Mouse (Mus musculus) ES-E14 (cell line): ENCODE measurements at regions not wholly inside any gene's neighbourhood (a gene's known extent, or its start where the extent isn't known, plus 50 kb on each side); places are given as distances from the start of the nearest gene placed in this dataset.
A peak's percentile ranks its signal among the peaks of the same experiment; 100 is the strongest.

Experiments used
- DNase-seq: peaks from one replicate; pipeline ENCODE4 v3.0.0-alpha.2; 2013; ENCODE audit warnings: low read depth, low spot score
- H3K27ac ChIP-seq: 2 replicates; pipeline ENCODE4 v1.5.1; 2012; ENCODE audit warnings: low read depth, mild to moderate bottlenecking, low read length, moderate library complexity, mixed read lengths; ENCODE audit not compliant: poor library complexity, insufficient read depth, severe bottlenecking
- H3K36me3 ChIP-seq: 2 replicates; pipeline ENCODE4 v1.6.1; 2012; ENCODE audit warnings: mild to moderate bottlenecking, low read length, moderate library complexity, mixed read lengths; ENCODE audit not compliant: control insufficient read depth, poor library complexity, insufficient read depth, severe bottlenecking
- H3K4me1 ChIP-seq, 2 experiments: fragments of 150-350 bp in 1 of 2; sonication (generic) in 1 of 2; 2 replicates each; pipeline ENCODE4 v1.6.1; 2012; ENCODE audit warnings: low read length in 2 of 2, mild to moderate bottlenecking in 1 of 2, mixed read lengths in 1 of 2; ENCODE audit not compliant: control insufficient read depth in 2 of 2, insufficient read depth in 2 of 2, poor library complexity in 1 of 2
- H3K4me3 ChIP-seq, 2 experiments: fragments of 150-350 bp in 1 of 2; sonication (generic) in 1 of 2; 2 replicates each; pipeline ENCODE4 v1.5.1; 2012; ENCODE audit warnings: low read length in 2 of 2, low read depth in 1 of 2, mild to moderate bottlenecking in 1 of 2, mixed read lengths in 1 of 2; ENCODE audit not compliant: insufficient read depth in 1 of 2, poor library complexity in 1 of 2, severe bottlenecking in 1 of 2
- H3K9ac ChIP-seq: 2 replicates; pipeline ENCODE4 v1.6.1; 2012; ENCODE audit warnings: low read depth, mild to moderate bottlenecking, low read length, mixed read lengths; ENCODE audit not compliant: poor library complexity, insufficient read depth, severe bottlenecking
- H3K9me3 ChIP-seq: fragments of 150-350 bp; sonication (generic); 2 replicates; pipeline ENCODE4 v1.6.1; 2012; ENCODE audit warnings: low read depth, mild to moderate bottlenecking, low read length; ENCODE audit not compliant: control insufficient read depth, insufficient read depth
- CHD2 ChIP-seq: IDR thresholded peaks from 2 replicates; pipeline ENCODE4 v1.6.1; 2014; ENCODE audit warnings: mild to moderate bottlenecking, low read depth, low read length, inconsistent platforms
- HCFC1 ChIP-seq: IDR thresholded peaks from 2 replicates; pipeline ENCODE4 v1.6.1; 2012; ENCODE audit warnings: low read length, inconsistent platforms, borderline replicate concordance; ENCODE audit not compliant: insufficient read depth
- MAFK ChIP-seq: IDR thresholded peaks from 2 replicates; pipeline ENCODE4 v1.6.1; 2014; ENCODE audit warnings: mild to moderate bottlenecking, low read depth, low read length, inconsistent platforms; ENCODE audit not compliant: insufficient read depth
- ZC3H11A ChIP-seq: IDR thresholded peaks from 2 replicates; pipeline ENCODE4 v1.6.1; 2012; ENCODE audit warnings: low read depth, mild to moderate bottlenecking, inconsistent platforms, low read length, borderline replicate concordance
- ZNF384 ChIP-seq: IDR thresholded peaks from 2 replicates; pipeline ENCODE4 v1.6.1; 2012; ENCODE audit warnings: low read depth, low read length, inconsistent platforms
- in situ Hi-C, 2 experiments: fragments of 600-800 bp; cut with MboI; formaldehyde crosslinking; loops; one replicate each; pipeline ENCODE4 v1.15.1; 2025; ENCODE audit warnings: low sequenced_read_pairs in 2 of 2, inconsistent platforms in 1 of 2; ENCODE audit not compliant: unreplicated experiment in 2 of 2

GRCm38 (mm10) chr1:193539261-193539660 is 169.2 kb upstream of the Camk1g start:
- H3K27ac ChIP-seq, result no peak overlapping the region
- in situ Hi-C loops, result no loop called here

GRCm38 (mm10) chr1:193538425-193538824 is 168.3 kb upstream of the Camk1g start:
- no peak overlapping the region for H3K9ac ChIP-seq
- no peaks in the 10 kb centered on the region for H3K9me3 ChIP-seq
- in situ Hi-C loops, result no loop called here
- TF ChIP-seq HCFC1, result no peak
- TF ChIP-seq ZNF384, result no peak
- TF ChIP-seq ZC3H11A, result no peak
- TF ChIP-seq MAFK, result no peak
- TF ChIP-seq CHD2, result no peak
- 0 out of 2 replicates have a peak overlapping the region, but pooled peaks have one; percentile 48 for H3K27ac ChIP-seq
- H3K4me3 ChIP-seq, result no peak overlapping the region
- peaks cover 8 to 14% of the 10 kb centered on the region in 2 experiments for H3K4me1 ChIP-seq
- no peaks in the 10 kb centered on the region for H3K36me3 ChIP-seq
- peak; percentile 74 for DNase-seq

More at GRCm38 (mm10) chr1:193539261-193539660, 169.2 kb upstream of the Camk1g start:
- Histone ChIP-seq H3K4me3 (no peak overlapping the region), H3K9ac (no peak overlapping the region), H3K9me3 (no peaks in the 10 kb centered on the region), H3K4me1 (peaks cover 8 to 14% of the 10 kb centered on the region in 2 experiments), H3K36me3 (no peaks in the 10 kb centered on the region)
- no peak for DNase-seq
- TF ChIP-seq CHD2, result no peak
- TF ChIP-seq ZC3H11A, result no peak
- no peak for TF ChIP-seq HCFC1
- no peak for TF ChIP-seq ZNF384
- no peak for TF ChIP-seq MAFK

GRCm38 (mm10) chr1:193537616-193538015 is 167.5 kb upstream of the Camk1g start:
- Histone ChIP-seq H3K36me3 (no peaks in the 10 kb centered on the region), H3K4me1 (peaks cover 8 to 14% of the 10 kb centered on the region in 2 experiments), H3K27ac (no peak overlapping the region), H3K9me3 (no peaks in the 10 kb centered on the region), H3K4me3 (no peak overlapping the region), H3K9ac (no peak overlapping the region)
- DNase-seq, result no peak
- TF ChIP-seq CHD2 (no peak), ZNF384 (no peak), HCFC1 (no peak), MAFK (no peak), ZC3H11A (no peak)
- in situ Hi-C loops, result no loop called here

- H3K36me3 ChIP-seq, result no peaks in the 10 kb centered on the region
- DNase-seq, result no peak
- peaks cover 8 to 10% of the 10 kb centered on the region in 2 experiments for H3K4me1 ChIP-seq
- H3K9me3 ChIP-seq, result no peaks in the 10 kb centered on the region
- in situ Hi-C loops, result no loop called here
- no peak for TF ChIP-seq CHD2
- TF ChIP-seq ZNF384, result no peak
- no peak for TF ChIP-seq HCFC1
- no peak for TF ChIP-seq ZC3H11A
- no peak for TF ChIP-seq MAFK
- no peak overlapping the region for H3K27ac ChIP-seq
- H3K9ac ChIP-seq, result no peak overlapping the region
- H3K4me3 ChIP-seq, result no peak overlapping the region
These were observed 166.5 kb upstream of the Camk1g start for GRCm38 (mm10) chr1:193536552-193536951.

GRCm38 (mm10) chr1:193534449-193534848 is 164.4 kb upstream of the Camk1g start:
- Histone ChIP-seq H3K9ac (no peak overlapping the region), H3K27ac (no peak overlapping the region), H3K4me3 (no peak overlapping the region), H3K9me3 (no peaks in the 10 kb centered on the region), H3K36me3 (no peaks in the 10 kb centered on the region), H3K4me1 (peaks cover 4 to 6% of the 10 kb centered on the region in 2 experiments; a peak in 3 of 4 replicates)
- in situ Hi-C loops, result no loop called here
- no peak for DNase-seq
- TF ChIP-seq HCFC1 (no peak), ZC3H11A (no peak), CHD2 (no peak), ZNF384 (no peak), MAFK (no peak)
